Mouse (Mus musculus): ENCODE measurements around the gene Amy2a5. TPM values are rescaled to one million over a fixed set of nuclear protein-coding genes. Genes with fewer than 3 reads are reported as not detected.
"Not testable (repeated sequence)": the region's sequence is repeated elsewhere in the genome, so short reads cannot be mapped to it uniquely, and the experiment has no call there.

Gene Amy2a5
- not detected in 2 replicates for polyA plus RNA-seq (2014; fragmentation: Nextera tagmentation; extraction: Ambion mirVana)

DNA sequence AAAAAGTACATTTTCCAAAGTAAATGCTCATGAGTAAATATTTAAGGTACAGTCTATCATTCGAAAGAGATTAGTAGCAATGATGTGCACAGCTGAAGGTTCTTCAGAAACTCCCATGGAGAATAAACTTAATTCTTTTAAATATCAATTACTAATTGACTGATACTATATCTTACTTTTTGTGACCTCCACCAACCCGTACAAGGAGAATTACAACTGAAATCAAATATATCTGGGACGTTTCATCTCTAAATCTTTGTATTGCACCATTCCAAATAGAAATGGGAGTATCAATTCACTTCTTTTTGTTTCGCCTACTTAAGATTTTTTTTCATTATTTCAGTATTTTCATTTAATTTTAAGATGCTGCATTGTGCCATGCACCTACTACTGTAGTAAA is at the start of gene Amy2a5:
TSS of gene Amy2a5 (minus strand) at position 101 of the 400 bp plus-strand sequence.
- WGBS (ENCODE audit: insufficient replicate concordance), result no CpG with 5 or more reads among the region's 4 CpGs
- not testable (repeated sequence) for ATAC-seq (replicated peaks; ENCODE audit: insufficient number of reproducible peaks, low FRiP score, low TSS enrichment); H3K36me3 ChIP-seq (ENCODE audit: control insufficient read depth, insufficient read depth, low read length); H3K27me3 ChIP-seq (ENCODE audit: control insufficient read depth, insufficient read depth, low read length); H3K9ac ChIP-seq (ENCODE audit: low read depth, low read length); H3K4me3 ChIP-seq (ENCODE audit: low read depth, low read length); H3K4me1 ChIP-seq (ENCODE audit: control insufficient read depth, insufficient read depth, low read length); H3K9me3 ChIP-seq (replicated peaks; ENCODE audit: control insufficient read depth, low read length); H3K27ac ChIP-seq (ENCODE audit: low read depth, low read length); H3K4me2 ChIP-seq

- not testable (repeated sequence) for H3K27me3 ChIP-seq (ENCODE audit: control insufficient read depth, insufficient read depth, low read length); H3K4me3 ChIP-seq (ENCODE audit: low read depth, low read length); H3K4me2 ChIP-seq; H3K36me3 ChIP-seq (ENCODE audit: control insufficient read depth, insufficient read depth, low read length); ATAC-seq (replicated peaks; ENCODE audit: insufficient number of reproducible peaks, low FRiP score, low TSS enrichment); H3K4me1 ChIP-seq (ENCODE audit: control insufficient read depth, insufficient read depth, low read length); H3K27ac ChIP-seq (ENCODE audit: low read depth, low read length); H3K9me3 ChIP-seq (replicated peaks; ENCODE audit: control insufficient read depth, low read length); H3K9ac ChIP-seq (ENCODE audit: low read depth, low read length)
- no CpG with 5 or more reads among the region's 4 CpGs for WGBS (ENCODE audit: insufficient replicate concordance)
These were observed 32.7 kb upstream of the Amy2a5 start, which contains the start of gene Amy2a4 for GRCm38 (mm10) chr3:113291349-113291748. Amy2a4 (minus strand) TSS chr3:113291449.

- ATAC-seq (replicated peaks; ENCODE audit: insufficient number of reproducible peaks, low FRiP score, low TSS enrichment); H3K27me3 ChIP-seq (ENCODE audit: control insufficient read depth, insufficient read depth, low read length); H3K4me1 ChIP-seq (ENCODE audit: control insufficient read depth, insufficient read depth, low read length); H3K27ac ChIP-seq (ENCODE audit: low read depth, low read length); H3K9me3 ChIP-seq (replicated peaks; ENCODE audit: control insufficient read depth, low read length); H3K4me3 ChIP-seq (ENCODE audit: low read depth, low read length); H3K9ac ChIP-seq (ENCODE audit: low read depth, low read length); H3K36me3 ChIP-seq (ENCODE audit: control insufficient read depth, insufficient read depth, low read length); H3K4me2 ChIP-seq: not testable (repeated sequence)
These were observed 21.6 kb upstream of the Amy2a5 start for GRCm38 (mm10) chr3:113280285-113280684.

- H3K36me3 ChIP-seq (ENCODE audit: control insufficient read depth, insufficient read depth, low read length); H3K9ac ChIP-seq (ENCODE audit: low read depth, low read length); H3K9me3 ChIP-seq (replicated peaks; ENCODE audit: control insufficient read depth, low read length); H3K4me1 ChIP-seq (ENCODE audit: control insufficient read depth, insufficient read depth, low read length); H3K4me3 ChIP-seq (ENCODE audit: low read depth, low read length); H3K4me2 ChIP-seq; H3K27ac ChIP-seq (ENCODE audit: low read depth, low read length); H3K27me3 ChIP-seq (ENCODE audit: control insufficient read depth, insufficient read depth, low read length): not testable (repeated sequence)
- peak; percentile 55 for ATAC-seq (replicated peaks; ENCODE audit: insufficient number of reproducible peaks, low FRiP score, low TSS enrichment)
These were observed 20.9 kb upstream of the Amy2a5 start for GRCm38 (mm10) chr3:113279586-113279985.

DNA sequence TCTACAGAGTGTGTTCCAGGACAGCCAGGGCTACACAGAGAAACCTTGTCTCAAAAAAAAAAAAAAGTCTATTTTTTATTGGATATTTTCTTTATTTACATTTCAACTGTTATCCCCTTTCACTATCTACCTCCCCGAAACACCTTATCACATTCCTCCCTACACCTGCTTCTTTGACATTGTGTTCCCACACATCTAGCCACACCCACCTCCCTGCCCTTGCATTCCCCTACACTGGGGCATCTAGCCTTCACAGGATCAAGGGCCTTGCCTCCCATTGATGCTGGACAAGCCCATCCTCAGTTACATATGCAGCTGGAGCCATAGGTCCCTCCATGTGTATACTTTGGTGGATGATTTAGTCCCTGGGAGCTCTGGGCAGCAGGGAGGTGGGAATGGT is 31.5 kb downstream of the Amy2a5 start:
- 86% methylated on average over 1 of the region's 1 CpGs for WGBS (ENCODE audit: insufficient replicate concordance)
- H3K4me2 ChIP-seq, result no peak overlapping the region
- no peaks in the 10 kb centered on the region for H3K4me1 ChIP-seq (ENCODE audit: control insufficient read depth, insufficient read depth, low read length)
- no peaks in the 10 kb centered on the region for H3K36me3 ChIP-seq (ENCODE audit: control insufficient read depth, insufficient read depth, low read length)
- no peaks in the 10 kb centered on the region for H3K27me3 ChIP-seq (ENCODE audit: control insufficient read depth, insufficient read depth, low read length)
- no peak for ATAC-seq (replicated peaks; ENCODE audit: insufficient number of reproducible peaks, low FRiP score, low TSS enrichment)
- no peak overlapping the region for H3K9ac ChIP-seq (ENCODE audit: low read depth, low read length)
- H3K27ac ChIP-seq (ENCODE audit: low read depth, low read length), result no peak overlapping the region
- no peaks in the 10 kb centered on the region for H3K9me3 ChIP-seq (replicated peaks; ENCODE audit: control insufficient read depth, low read length)
- no peak overlapping the region for H3K4me3 ChIP-seq (ENCODE audit: low read depth, low read length)

Other genes starting within 250 kb of the Amy2a5 start
- not detected in 2 replicates for gene Amy2a4, start 32.6 kb upstream of the Amy2a5 start, polyA plus RNA-seq (2014; fragmentation: Nextera tagmentation; extraction: Ambion mirVana)
- not detected in 2 replicates for gene Amy2a3, start 65.2 kb upstream of the Amy2a5 start, polyA plus RNA-seq (2014; fragmentation: Nextera tagmentation; extraction: Ambion mirVana)
- gene Amy2a2, start 97.8 kb upstream of the Amy2a5 start, polyA plus RNA-seq (2014; fragmentation: Nextera tagmentation; extraction: Ambion mirVana), result not detected in 2 replicates